Mouse (Mus musculus) heart, embryonic 16.5 days (tissue): ENCODE data around the gene Gpc5. TPM values are rescaled to one million over a fixed set of nuclear protein-coding genes. Genes with fewer than 3 reads are reported as not detected.

Experiments
- ATAC-seq: fragments of 200-750 bp; cut with Nextera tagmentation; replicated peaks from 2 replicates; pipeline ENCODE4 v1.8.0; 2017; ENCODE audit warnings: moderate number of reproducible peaks; ENCODE audit not compliant: insufficient read depth, low FRiP score; ENCODE audit errors: extremely low read depth
- H3K27ac ChIP-seq: fragments of 300-500 bp; sonication (generic); 2 replicates; pipeline ENCODE4 v1.5.1; 2014; ENCODE audit warnings: mild to moderate bottlenecking, low read length, control low read depth, moderate library complexity
- H3K27me3 ChIP-seq: fragments of 300-500 bp; sonication (generic); 2 replicates; pipeline ENCODE4 v1.6.1; 2014; ENCODE audit warnings: low read length, mixed read lengths; ENCODE audit not compliant: control insufficient read depth, insufficient read depth
- H3K36me3 ChIP-seq: fragments of 300-500 bp; sonication (generic); 2 replicates; pipeline ENCODE4 v1.6.1; 2014; ENCODE audit not compliant: control insufficient read depth, insufficient read depth
- H3K4me1 ChIP-seq: fragments of 300-500 bp; sonication (generic); 2 replicates; pipeline ENCODE4 v1.6.1; 2014; ENCODE audit warnings: low read length, mixed read lengths; ENCODE audit not compliant: control insufficient read depth, insufficient read depth
- H3K4me2 ChIP-seq: fragments of 300-500 bp; sonication (generic); 2 replicates; pipeline ENCODE4 v1.6.1; 2014; ENCODE audit warnings: low read depth, mild to moderate bottlenecking, control low read depth, low read length
- H3K4me3 ChIP-seq: fragments of 300-500 bp; sonication (generic); 2 replicates; pipeline ENCODE4 v1.5.1; 2014; ENCODE audit warnings: mild to moderate bottlenecking, control low read depth, low read length
- H3K9ac ChIP-seq: fragments of 300-500 bp; sonication (generic); 2 replicates; pipeline ENCODE4 v1.6.1; 2014; ENCODE audit warnings: low read length, control low read depth
- H3K9me3 ChIP-seq: fragments of 300-500 bp; sonication (generic); replicated peaks from 2 replicates; pipeline ENCODE4 v1.6.1; 2016; ENCODE audit warnings: low read length; ENCODE audit not compliant: control insufficient read depth
- WGBS: fragments of 180-500 bp; shearing (Covaris S2); extraction: QIAGEN DNeasy Blood & Tissue Kit; methylation state at CpG from one replicate; pipeline ENCODE4 v1.1.7; 2014; 5-methylcytosine and 5-hydroxymethylcytosine counted together
- polyA plus RNA-seq: library from polyadenylated mRNA; unstranded; fragments of >200 nt; fragmentation: Nextera tagmentation; extraction: Ambion mirVana; gene quantifications from 2 replicates; pipeline ENCODE4 v1.2.1, GENCODE M21; 2015

The Gpc5 gene
- polyA plus RNA-seq, 1 experiment from 2014 or later = 0.43 TPM

GRCm38 (mm10) chr14:116212029-116212428 is 1120.0 kb downstream of the Gpc5 start:
- Histone ChIP-seq H3K9me3 (no peaks in the 10 kb centered on the region), H3K4me2 (no peak overlapping the region), H3K27me3 (no peaks in the 10 kb centered on the region), H3K36me3 (no peaks in the 10 kb centered on the region), H3K27ac (no peak overlapping the region), H3K4me1 (no peaks in the 10 kb centered on the region), H3K4me3 (no peak overlapping the region), H3K9ac (no peak overlapping the region)
- ATAC-seq = no peak

GRCm38 (mm10) chr14:116258126-116258525 is 1166.1 kb downstream of the Gpc5 start:
- ATAC-seq = no peak
- Histone ChIP-seq H3K36me3 (no peaks in the 10 kb centered on the region), H3K4me3 (no peak overlapping the region), H3K4me1 (no peaks in the 10 kb centered on the region), H3K27me3 (no peaks in the 10 kb centered on the region), H3K9me3 (no peaks in the 10 kb centered on the region), H3K27ac (no peak overlapping the region), H3K9ac (no peak overlapping the region), H3K4me2 (no peak overlapping the region)
- 93% methylated on average over 1 of the region's 1 CpGs for WGBS

- H3K27ac ChIP-seq = no peak overlapping the region
- no peak for ATAC-seq
- WGBS = 75% methylated on average over 2 of the region's 2 CpGs
- H3K27me3 ChIP-seq = no peaks in the 10 kb centered on the region
- H3K4me3 ChIP-seq = no peak overlapping the region
- no peak overlapping the region for H3K4me2 ChIP-seq
- H3K4me1 ChIP-seq = no peaks in the 10 kb centered on the region
- no peaks in the 10 kb centered on the region for H3K9me3 ChIP-seq
- H3K36me3 ChIP-seq = no peaks in the 10 kb centered on the region
- no peak overlapping the region for H3K9ac ChIP-seq
Measured at GRCm38 (mm10) chr14:116308541-116308940, 1216.5 kb downstream of the Gpc5 start.

- no peak overlapping the region for H3K4me3 ChIP-seq
- H3K36me3 ChIP-seq = no peaks in the 10 kb centered on the region
- no peaks in the 10 kb centered on the region for H3K4me1 ChIP-seq
- no peaks in the 10 kb centered on the region for H3K9me3 ChIP-seq
- H3K27me3 ChIP-seq = no peaks in the 10 kb centered on the region
- H3K27ac ChIP-seq = no peak overlapping the region
- H3K9ac ChIP-seq = no peak overlapping the region
- no peak overlapping the region for H3K4me2 ChIP-seq
- ATAC-seq = no peak
Measured at GRCm38 (mm10) chr14:116317491-116317890, 1225.5 kb downstream of the Gpc5 start.

GRCm38 (mm10) chr14:116336182-116336581 is 1244.2 kb downstream of the Gpc5 start:
- 74% methylated on average over 4 of the region's 4 CpGs for WGBS
- no peak overlapping the region for H3K27ac ChIP-seq
- H3K9me3 ChIP-seq = no peaks in the 10 kb centered on the region
- H3K36me3 ChIP-seq = no peaks in the 10 kb centered on the region
- no peak overlapping the region for H3K4me2 ChIP-seq
- ATAC-seq = no peak
- no peak overlapping the region for H3K4me3 ChIP-seq
- H3K27me3 ChIP-seq = no peaks in the 10 kb centered on the region
- H3K4me1 ChIP-seq = no peaks in the 10 kb centered on the region
- no peak overlapping the region for H3K9ac ChIP-seq

- 65% methylated on average over 3 of the region's 3 CpGs for WGBS
- Histone ChIP-seq H3K9ac (no peak overlapping the region), H3K27ac (no peak overlapping the region), H3K9me3 (no peaks in the 10 kb centered on the region), H3K27me3 (no peaks in the 10 kb centered on the region), H3K4me1 (no peaks in the 10 kb centered on the region), H3K4me3 (no peak overlapping the region), H3K4me2 (no peak overlapping the region), H3K36me3 (no peaks in the 10 kb centered on the region)
- no peak for ATAC-seq
Measured at GRCm38 (mm10) chr14:116338395-116338794, 1246.4 kb downstream of the Gpc5 start.

- H3K9ac ChIP-seq = no peak overlapping the region
- no peaks in the 10 kb centered on the region for H3K4me1 ChIP-seq
- no peaks in the 10 kb centered on the region for H3K27me3 ChIP-seq
- H3K4me3 ChIP-seq = no peak overlapping the region
- ATAC-seq = no peak
- no peak overlapping the region for H3K4me2 ChIP-seq
- no peak overlapping the region for H3K27ac ChIP-seq
- no peaks in the 10 kb centered on the region for H3K36me3 ChIP-seq
- 54% methylated on average over 3 of the region's 3 CpGs for WGBS
- no peaks in the 10 kb centered on the region for H3K9me3 ChIP-seq
Measured at GRCm38 (mm10) chr14:116348560-116348959, 1256.5 kb downstream of the Gpc5 start.

- ATAC-seq = no peak
- Histone ChIP-seq H3K4me3 (no peak overlapping the region), H3K9me3 (no peaks in the 10 kb centered on the region), H3K4me2 (no peak overlapping the region), H3K9ac (no peak overlapping the region), H3K4me1 (no peaks in the 10 kb centered on the region), H3K27ac (no peak overlapping the region), H3K27me3 (no peaks in the 10 kb centered on the region), H3K36me3 (no peaks in the 10 kb centered on the region)
- 62% methylated on average over 2 of the region's 2 CpGs for WGBS
Measured at GRCm38 (mm10) chr14:116384602-116385001, 1292.6 kb downstream of the Gpc5 start.

- ATAC-seq = no peak
- no peak overlapping the region for H3K9ac ChIP-seq
- no peak overlapping the region for H3K27ac ChIP-seq
- H3K4me3 ChIP-seq = no peak overlapping the region
- H3K4me1 ChIP-seq = no peaks in the 10 kb centered on the region
- no peak overlapping the region for H3K4me2 ChIP-seq
- no peaks in the 10 kb centered on the region for H3K36me3 ChIP-seq
- 80% methylated on average over 3 of the region's 3 CpGs for WGBS
- no peaks in the 10 kb centered on the region for H3K9me3 ChIP-seq
- no peaks in the 10 kb centered on the region for H3K27me3 ChIP-seq
Measured at GRCm38 (mm10) chr14:116415511-116415910, 1323.5 kb downstream of the Gpc5 start.

GRCm38 (mm10) chr14:116448219-116448618 is 1356.2 kb downstream of the Gpc5 start:
- Histone ChIP-seq H3K9me3 (no peaks in the 10 kb centered on the region), H3K4me2 (no peak overlapping the region), H3K4me1 (no peaks in the 10 kb centered on the region), H3K36me3 (no peaks in the 10 kb centered on the region), H3K27me3 (no peaks in the 10 kb centered on the region), H3K4me3 (no peak overlapping the region), H3K9ac (no peak overlapping the region), H3K27ac (no peak overlapping the region)
- no peak for ATAC-seq
- WGBS = 44% methylated on average over 4 of the region's 4 CpGs
